Comparison of ENCODE assay signal across 19 mouse cellular contexts in genomic region chr16:24607896-24608457, GRCm38 (mm10).
DNase-seq lines count a peak whose midpoint lies in the region; ATAC-seq lines count a peak whose summit lies in the region.
"Had no signal": no experiment of that assay in that cellular context is flagged by ENCODE, and none has a peak within 500 bp of the region (broad histone marks: within the 10 kb centered on the region; RNA-seq: fewer than 3 reads in every experiment).

No protein-coding gene starts in this region.

- H3K9me3 ChIP-seq in lung, embryonic 16.5 days (ENCODE audit: control insufficient read depth, low read length): no peaks in the 10 kb centered on the region
- H3K9me3 ChIP-seq: heart, embryonic 13.5 days; limb, embryonic 10.5 days; stomach, embryonic 15.5 days had no signal

- peak; percentile 17 for DNase-seq in heart, postnatal 4 days
- DNase-seq in heart, postnatal 25 days (ENCODE audit: low spot score): no peak
- DNase-seq in lung, postnatal 14 days: no peak
- peak; percentile 34 for DNase-seq in right cerebral cortex, postnatal 4 days
- no peak for DNase-seq in right cerebral cortex, adult 18-20 months
- DNase-seq: adrenal gland, adult 2 months; cerebellum, adult 8-10 months; gastrocnemius, postnatal 10 days; heart, adult 18-20 months; kidney, adult 18-20 months; kidney, postnatal 25 days; liver, postnatal 0 days; right cerebral cortex, postnatal 25 days had no signal

- no peak overlapping the region for H3K4me3 ChIP-seq in lung, embryonic 16.5 days (ENCODE audit: low read length)
- H3K4me3 ChIP-seq: heart, embryonic 13.5 days; limb, embryonic 10.5 days; stomach, embryonic 15.5 days had no signal

- peak; percentile 60; the same call in 1 of the 2 replicates for ATAC-seq in lung, embryonic 16.5 days (ENCODE audit: low read depth)
- ATAC-seq in erythroid progenitor cell, adult 5-6 weeks (replicated peaks; ENCODE audit: low FRiP score, poor library complexity, severe bottlenecking): no peak
- ATAC-seq: hindbrain, postnatal 0 days; liver, postnatal 0 days had no signal

- intact Hi-C loops in heart, postnatal 25 days (cut with DNase I): no loop called here

- 0 out of 2 replicates have a peak overlapping the region, but pooled peaks have one; percentile 20 for H3K27ac ChIP-seq in lung, embryonic 16.5 days (ENCODE audit: low read length)
- H3K27ac ChIP-seq: heart, embryonic 13.5 days; hindbrain, postnatal 0 days; limb, embryonic 10.5 days; stomach, embryonic 15.5 days had no signal

- no peak overlapping the region for H3K9ac ChIP-seq in lung, embryonic 16.5 days (ENCODE audit: low read length)
- H3K9ac ChIP-seq: heart, embryonic 13.5 days; liver, postnatal 0 days; stomach, embryonic 15.5 days had no signal

- no peaks in the 10 kb centered on the region for H3K27me3 ChIP-seq in lung, embryonic 16.5 days (ENCODE audit: control insufficient read depth, insufficient read depth, low read depth, low read length)
- H3K27me3 ChIP-seq: heart, embryonic 13.5 days; stomach, embryonic 15.5 days had no signal

- 58% methylated on average over 8 of the region's 8 CpGs for WGBS in lung, embryonic 16.5 days

- H3K4me1 ChIP-seq in lung, embryonic 16.5 days (replicated peaks; ENCODE audit: control insufficient read depth, insufficient read depth, low read length): peaks cover 11% of the 10 kb centered on the region
- H3K4me1 ChIP-seq: stomach, embryonic 15.5 days had no signal

- H3K36me3 ChIP-seq in lung, embryonic 16.5 days (ENCODE audit: control insufficient read depth, insufficient read depth, low read length): peaks cover 2% of the 10 kb centered on the region; the same call in 1 of the 2 replicates
- H3K36me3 ChIP-seq: stomach, embryonic 15.5 days had no signal

- no peak overlapping the region for H3K4me2 ChIP-seq in lung, embryonic 16.5 days (ENCODE audit: low read depth, low read length)
- H3K4me2 ChIP-seq: heart, embryonic 13.5 days; stomach, embryonic 15.5 days had no signal

Comparison
In these comparisons a context has a peak if more than half of its experiments do, and no peak if none do; other contexts are left out.
1. DNase-seq: peak in heart, postnatal 4 days (single experiment) and right cerebral cortex, postnatal 4 days (single experiment); none in heart, postnatal 25 days (single experiment), lung, postnatal 14 days (single experiment) and right cerebral cortex, adult 18-20 months (single experiment).